Mouse (Mus musculus) erythroblast, adult 5-6 weeks (primary cell): ENCODE measurements around the gene Sae1. TPM values are rescaled to one million over a fixed set of nuclear protein-coding genes. Genes with fewer than 3 reads are reported as not detected.

Experiments used
- ATAC-seq: replicated peaks from 2 replicates; pipeline ENCODE4 v1.8.0; 2016; ENCODE audit warnings: moderate number of reproducible peaks, mild to moderate bottlenecking, moderate TSS enrichment, inconsistent platforms; ENCODE audit not compliant: poor library complexity, low FRiP score, severe bottlenecking
- total RNA-seq, 2 experiments: library from RNA; stranded (forward) in 1 of 2; stranded (reverse) in 1 of 2; fragments of 150-400 nt in 1 of 2; fragments of 200-764, 138-1000 nt in 1 of 2; gene quantifications; 2 replicates each; pipeline versions ENCODE4 v1.2.3 to v1.2.4; 2015 to 2017; ENCODE audit warnings: low replicate concordance in 2 of 2

The Sae1 gene
- total RNA-seq, 2 experiments from 2014 or later: 19.4 to 61.9 TPM

DNA sequence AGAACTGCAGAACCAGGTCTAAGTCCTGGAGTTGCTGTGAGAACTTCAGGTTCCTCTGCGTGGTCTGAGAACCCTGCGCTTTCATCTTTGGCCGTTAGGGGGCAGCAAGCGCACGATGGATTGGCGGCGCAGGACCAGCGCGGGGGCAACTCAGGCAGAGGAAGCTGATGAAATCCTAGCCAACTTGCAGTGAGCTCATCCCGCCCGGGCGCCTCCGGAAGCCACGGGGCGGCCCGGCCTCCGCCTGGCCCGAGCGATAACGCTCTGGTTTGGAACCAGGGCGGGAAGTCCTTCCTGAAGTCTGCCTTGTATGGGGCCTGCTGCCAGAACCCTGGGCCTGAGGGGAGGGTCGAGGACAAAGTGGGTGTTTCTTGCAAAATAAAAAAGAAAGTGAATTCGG, 92.8 kb downstream of the Sae1 start:
- peak; percentile 79 for ATAC-seq

- peak; percentile 65 for ATAC-seq
Measured at GRCm38 (mm10) chr7:16294346-16294745, 93.3 kb downstream of the Sae1 start.

GRCm38 (mm10) chr7:16287791-16288190, 99.8 kb downstream of the Sae1 start:
- no peak for ATAC-seq

DNA sequence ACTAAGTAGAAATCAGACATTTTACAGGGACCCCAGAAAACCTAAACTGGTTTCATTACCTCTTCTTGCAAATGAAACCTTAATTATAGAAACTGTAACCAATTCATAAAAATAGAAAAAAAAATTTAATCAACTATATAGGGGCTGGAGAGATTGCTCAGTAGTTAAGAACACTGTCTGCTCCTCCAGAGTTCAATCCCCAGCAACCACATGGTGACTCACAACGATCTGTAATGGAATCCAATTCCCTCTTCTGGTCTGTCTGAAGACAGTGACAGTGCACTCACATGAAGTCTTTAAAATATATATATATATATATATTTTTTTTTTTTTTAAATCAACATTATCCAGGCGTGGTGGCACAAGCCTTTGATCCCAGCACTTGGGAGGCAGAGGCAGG, 100.6 kb downstream of the Sae1 start:
- ATAC-seq: no peak

DNA sequence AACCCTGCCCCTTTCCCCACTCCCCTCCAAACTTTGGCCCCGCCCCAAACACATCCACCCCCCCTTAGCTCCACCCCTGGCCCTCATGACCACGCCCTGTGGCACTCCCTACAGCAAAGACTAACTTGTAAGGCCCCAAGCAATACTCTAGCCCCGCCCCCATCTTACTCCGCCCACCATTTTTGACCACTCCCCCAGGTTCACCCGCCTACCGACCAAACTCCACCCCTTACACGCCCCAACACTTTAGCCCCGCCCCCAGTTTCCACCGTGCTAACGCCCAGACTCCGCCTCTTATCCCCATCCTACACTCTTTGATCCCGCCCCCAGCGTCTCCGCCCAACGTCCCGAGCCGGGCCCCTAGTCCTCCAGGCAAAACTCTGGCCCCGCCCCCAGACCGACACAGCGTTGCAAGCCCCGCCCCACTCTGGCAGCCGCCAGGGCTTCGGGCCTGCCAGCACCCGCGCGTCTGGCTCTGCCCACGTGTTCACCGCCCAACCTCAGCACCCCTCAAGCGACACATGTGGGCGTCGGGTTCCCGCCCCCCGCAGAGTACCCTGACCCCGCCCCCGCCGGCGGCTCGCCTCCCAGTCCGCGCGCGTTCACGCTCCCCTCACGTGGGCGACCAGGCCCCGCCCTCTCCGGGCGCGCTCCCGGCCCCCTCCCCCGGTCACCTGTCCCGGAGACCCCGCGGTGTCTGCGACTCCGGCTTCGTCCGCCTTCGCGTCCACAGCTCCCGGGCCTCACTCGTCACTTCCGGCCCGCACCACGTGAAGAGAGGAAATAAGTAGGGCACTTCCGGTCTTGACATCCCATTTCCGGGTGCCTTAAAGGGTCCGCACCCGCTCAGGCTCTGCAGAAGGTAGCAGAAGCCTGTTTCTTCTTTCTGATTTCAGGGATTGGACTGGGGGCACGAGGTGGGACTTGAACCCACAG, 101.3 kb downstream of the Sae1 start, which contains the start of gene Ccdc9:
Gene Ccdc9, minus strand, starts transcription at position 770 of the 936 bp plus-strand sequence.
- ATAC-seq: peak; percentile 85

DNA sequence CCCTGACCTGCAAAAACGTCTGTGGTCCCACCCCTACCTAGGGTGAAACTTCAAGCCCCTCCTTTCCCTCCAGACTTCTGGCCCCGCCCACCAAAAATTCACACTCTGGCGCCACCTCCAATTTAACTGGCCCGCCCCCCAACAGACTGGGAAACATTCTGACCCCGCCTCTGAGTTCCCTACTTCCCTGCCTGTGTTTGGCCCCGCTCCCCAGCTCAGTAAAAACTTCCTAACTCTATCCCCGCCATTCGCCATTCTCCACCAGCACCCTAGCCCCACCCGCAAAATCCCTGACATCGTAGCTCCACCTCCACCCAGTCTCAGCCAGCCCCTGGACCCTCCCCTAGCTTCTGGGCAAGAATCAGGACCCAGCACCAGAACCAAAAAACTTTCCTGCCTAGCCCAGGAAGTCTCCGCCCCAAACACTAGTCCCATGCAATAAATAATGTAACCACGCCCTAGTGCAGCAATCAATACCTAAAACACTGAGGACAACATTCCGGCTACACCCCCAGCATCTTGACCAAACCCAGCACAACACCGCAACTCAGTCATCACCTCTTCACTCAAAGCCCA, 102.1 kb downstream of the Sae1 start:
- peak; percentile 26 for ATAC-seq

- no peak for ATAC-seq
Measured at GRCm38 (mm10) chr7:16284904-16285303, 102.7 kb downstream of the Sae1 start.

DNA sequence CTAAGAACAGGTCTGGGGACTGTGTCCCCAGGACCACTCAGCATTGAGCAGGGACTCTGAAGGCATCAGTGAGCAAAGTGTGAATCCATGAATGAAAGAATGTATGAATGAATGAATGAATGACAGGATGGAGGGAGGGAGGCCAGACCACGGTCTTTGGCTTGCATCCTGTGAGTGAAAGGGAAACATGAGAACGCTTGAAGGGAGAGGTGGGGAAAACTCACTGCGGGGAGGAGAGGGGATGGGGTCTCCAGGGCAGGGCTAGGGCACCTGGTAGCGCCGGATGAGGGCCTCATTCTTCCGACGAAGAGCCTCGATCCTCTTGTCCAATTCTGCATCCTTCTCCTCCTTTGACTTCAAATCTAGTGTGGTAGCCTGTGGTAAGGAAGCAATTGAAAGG, 103.6 kb downstream of the Sae1 start:
- ATAC-seq: no peak

DNA sequence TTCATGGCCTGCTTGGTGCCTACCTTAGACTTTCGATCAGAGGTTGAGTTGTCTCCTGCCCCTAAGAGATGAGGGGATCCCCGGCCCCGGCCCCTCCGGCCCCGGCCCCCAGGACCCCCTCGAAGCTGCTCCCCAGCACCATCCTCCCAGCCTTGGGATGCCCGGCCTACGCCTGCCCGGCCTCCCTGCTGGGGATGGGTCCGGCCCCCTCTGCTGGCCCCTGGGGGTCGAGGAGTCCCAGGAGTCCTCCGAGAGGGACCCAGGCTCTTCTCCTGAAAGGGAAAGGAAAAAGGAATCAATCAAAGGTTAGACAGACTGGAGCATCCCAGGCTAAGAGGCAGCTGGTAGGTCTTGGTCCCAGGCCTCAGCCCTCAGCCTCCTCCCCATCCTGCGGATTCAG, 105.3 kb downstream of the Sae1 start:
- no peak for ATAC-seq

- ATAC-seq: no peak
Measured at GRCm38 (mm10) chr7:16280721-16281120, 106.9 kb downstream of the Sae1 start.

DNA sequence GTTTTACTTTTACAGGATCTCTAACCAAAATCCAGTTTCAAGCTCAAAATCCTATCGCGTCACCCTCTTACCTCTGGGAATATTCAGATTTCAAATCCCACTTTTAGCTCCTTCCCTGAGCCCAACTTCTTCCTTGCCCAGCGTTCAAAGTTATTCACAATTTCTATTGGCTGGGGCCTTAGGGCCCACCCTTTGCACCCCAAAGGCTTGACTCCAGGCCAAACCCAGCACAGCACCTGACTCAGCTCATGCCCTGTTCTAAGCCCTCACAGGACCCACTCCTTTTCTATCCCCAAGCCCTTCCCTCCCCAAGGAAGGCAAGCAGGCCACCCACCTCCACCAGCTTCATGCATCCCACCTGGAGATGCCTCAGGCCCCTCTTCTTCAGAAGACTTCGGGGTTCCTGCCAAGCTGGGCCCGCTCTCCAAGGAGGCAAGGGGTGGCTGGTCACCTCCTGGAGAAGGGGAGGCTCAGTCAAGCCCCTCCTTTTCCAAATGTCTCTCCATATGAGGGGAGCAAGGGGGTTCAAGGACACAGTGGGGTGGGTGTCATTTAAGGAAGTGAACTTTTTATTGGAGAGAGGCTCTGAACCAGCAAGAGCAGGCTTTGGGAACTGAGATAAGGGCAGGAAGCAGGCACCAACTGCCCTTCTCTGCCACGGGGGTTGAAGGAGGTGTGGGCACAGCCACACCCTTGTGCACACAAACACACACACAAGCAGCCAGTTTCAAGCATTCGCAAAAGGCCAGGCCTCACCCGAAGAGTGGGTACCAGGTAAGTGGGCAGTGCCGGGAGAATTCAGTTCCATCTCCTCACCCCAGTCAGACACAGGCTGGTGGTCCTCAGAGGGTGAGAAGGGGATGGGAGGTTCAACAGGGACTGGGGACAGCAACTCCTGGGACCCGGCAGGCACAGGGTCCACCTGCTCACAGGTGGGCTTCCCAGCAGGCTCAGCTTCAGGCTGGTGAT, 112.4 kb downstream of the Sae1 start:
- ATAC-seq: peak; percentile 48

DNA sequence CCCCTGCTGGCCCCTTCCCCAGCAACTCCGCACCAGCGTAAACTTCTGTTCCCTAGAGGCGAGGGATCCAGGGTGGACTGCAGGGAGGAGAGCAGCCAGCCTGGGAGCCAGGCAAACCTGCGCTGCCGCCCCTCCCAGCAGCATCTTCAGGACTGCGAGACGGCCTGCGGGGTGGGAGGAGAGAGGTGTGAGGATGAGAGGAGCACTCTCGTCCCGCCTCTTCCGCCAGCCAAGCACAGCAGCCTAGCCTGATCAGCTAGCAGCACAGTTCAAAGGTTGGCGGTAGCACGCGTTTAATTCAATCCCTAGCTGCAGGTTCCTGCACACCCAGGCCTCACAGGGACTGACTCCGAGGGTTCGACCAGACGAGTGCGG, 113.9 kb downstream of the Sae1 start:
- peak; percentile 73 for ATAC-seq

DNA sequence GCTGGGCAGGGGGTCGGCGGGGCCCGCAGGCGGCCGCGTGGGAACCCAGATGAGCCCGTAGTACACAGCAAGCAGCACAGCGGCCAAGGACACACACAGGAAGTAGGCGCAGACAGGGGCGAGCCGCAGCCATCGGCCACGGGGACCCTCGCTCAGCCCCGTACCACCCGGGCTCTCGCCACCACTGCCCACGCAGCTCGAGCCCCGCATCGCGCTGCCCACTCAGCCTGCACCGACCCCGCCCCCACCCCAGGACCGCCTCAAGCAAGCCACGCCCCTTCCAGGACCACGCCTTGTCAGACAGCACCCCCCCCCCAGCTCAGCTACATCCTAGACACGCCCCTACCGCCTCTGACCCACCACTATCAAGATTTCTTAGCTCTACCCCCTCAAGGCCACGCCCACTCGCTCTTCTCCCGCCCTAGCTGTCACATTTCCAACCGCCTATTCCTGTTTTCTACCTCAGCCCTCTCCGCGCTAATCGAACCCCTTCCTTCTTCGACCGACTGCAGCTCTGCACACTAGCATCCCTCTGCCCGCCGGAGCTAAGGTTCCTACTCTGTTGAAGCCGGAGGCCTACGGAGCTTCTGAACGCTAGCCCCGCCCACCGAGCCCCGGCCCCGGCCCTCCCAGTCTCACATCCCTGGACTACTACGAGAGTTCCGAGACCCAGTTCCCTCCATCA, 114.4 kb downstream of the Sae1 start, which contains the start of gene Inafm1:
Gene Inafm1, minus strand, starts transcription at position 537 of the 685 bp plus-strand sequence.
- peak; percentile 59 for ATAC-seq

DNA sequence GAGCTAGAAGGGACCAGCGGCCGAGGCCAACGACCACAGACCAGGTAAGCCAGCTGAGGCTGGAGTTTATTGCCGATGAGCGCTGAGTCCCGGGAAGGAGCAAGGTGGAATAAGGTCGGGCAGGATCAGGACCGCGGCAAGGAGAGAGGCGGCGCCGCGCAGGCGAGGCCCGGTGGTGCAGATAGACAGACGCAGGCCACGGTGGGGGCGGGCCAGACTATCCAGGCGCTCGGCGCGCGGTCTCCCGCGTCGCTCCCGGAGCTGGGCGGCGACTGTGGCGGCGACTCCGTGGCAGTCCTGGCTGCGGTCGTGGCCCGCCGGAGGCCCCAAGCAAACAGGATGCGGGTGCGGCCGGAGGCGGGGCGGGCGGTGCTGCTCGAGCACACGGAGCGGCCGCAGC, 114.9 kb downstream of the Sae1 start:
- ATAC-seq: peak; percentile 67

- no peak for ATAC-seq
Measured at GRCm38 (mm10) chr7:16271139-16271538, 116.5 kb downstream of the Sae1 start.

Other genes starting within 250 kb of the Sae1 start
- not detected in 2 replicates for gene Meis3, start 212.7 kb downstream of the Sae1 start, total RNA-seq (2015; ENCODE audit: low replicate concordance)
- gene Meis3, start 212.7 kb downstream of the Sae1 start, total RNA-seq (2017; ENCODE audit: low replicate concordance): 0.28 and 1.7 TPM in 2 replicates
- gene Dhx34, start 165.8 kb downstream of the Sae1 start, total RNA-seq (2015; ENCODE audit: low replicate concordance): 1.5 and 13.1 TPM in 2 replicates
- 1.0 and 3.1 TPM in 2 replicates for gene Dhx34, start 165.8 kb downstream of the Sae1 start, total RNA-seq (2017; ENCODE audit: low replicate concordance)
- gene C5ar2, start 143.7 kb downstream of the Sae1 start, total RNA-seq (2015; ENCODE audit: low replicate concordance): 3.3 and 6.3 TPM in 2 replicates
- 1.7 and 3.1 TPM in 2 replicates for gene C5ar2, start 143.7 kb downstream of the Sae1 start, total RNA-seq (2017; ENCODE audit: low replicate concordance)
- 7.7 and 15.7 TPM in 2 replicates for gene C5ar1, start 128.3 kb downstream of the Sae1 start, total RNA-seq (2015; ENCODE audit: low replicate concordance)
- gene C5ar1, start 128.3 kb downstream of the Sae1 start, total RNA-seq (2017; ENCODE audit: low replicate concordance): 2.6 and 7.1 TPM in 2 replicates
- gene Inafm1, start 114.2 kb downstream of the Sae1 start, total RNA-seq (2015; ENCODE audit: low replicate concordance): not detected in 2 replicates
- 2.0 and 4.3 TPM in 2 replicates for gene Inafm1, start 114.2 kb downstream of the Sae1 start, total RNA-seq (2017; ENCODE audit: low replicate concordance)
- 2.5 and 9.4 TPM in 2 replicates for gene Ccdc9, start 101.0 kb downstream of the Sae1 start, total RNA-seq (2015; ENCODE audit: low replicate concordance)
- gene Ccdc9, start 101.0 kb downstream of the Sae1 start, total RNA-seq (2017; ENCODE audit: low replicate concordance): 17.7 and 30.0 TPM in 2 replicates
- gene Bbc3, start 79.4 kb downstream of the Sae1 start, total RNA-seq (2015; ENCODE audit: low replicate concordance): 2.3 TPM in 1 of 2 replicates, not detected in the other
- 1.5 and 7.5 TPM in 2 replicates for gene Bbc3, start 79.4 kb downstream of the Sae1 start, total RNA-seq (2017; ENCODE audit: low replicate concordance)
- gene Zc3h4, start 13.1 kb upstream of the Sae1 start, total RNA-seq (2015; ENCODE audit: low replicate concordance): 37.4 and 37.7 TPM in 2 replicates
- gene Zc3h4, start 13.1 kb upstream of the Sae1 start, total RNA-seq (2017; ENCODE audit: low replicate concordance): 82.9 and 103 TPM in 2 replicates
- 8.2 TPM in 1 of 2 replicates, not detected in the other for gene Tmem160, start 65.0 kb upstream of the Sae1 start, total RNA-seq (2015; ENCODE audit: low replicate concordance)
- gene Tmem160, start 65.0 kb upstream of the Sae1 start, total RNA-seq (2017; ENCODE audit: low replicate concordance): 4.6 and 6.1 TPM in 2 replicates
- not detected in 2 replicates for gene Npas1, start 89.9 kb upstream of the Sae1 start, total RNA-seq (2015; ENCODE audit: low replicate concordance)
- not detected in 2 replicates for gene Npas1, start 89.9 kb upstream of the Sae1 start, total RNA-seq (2017; ENCODE audit: low replicate concordance)
- 0.38 and 0.84 TPM in 2 replicates for gene Arhgap35, start 227.2 kb upstream of the Sae1 start, total RNA-seq (2015; ENCODE audit: low replicate concordance)
- gene Arhgap35, start 227.2 kb upstream of the Sae1 start, total RNA-seq (2017; ENCODE audit: low replicate concordance): 0.84 and 1.8 TPM in 2 replicates